Mouse (Mus musculus) frontal cortex, adult 2 months (tissue): ENCODE data around the gene Paqr5. TPM values are rescaled to one million over a fixed set of nuclear protein-coding genes. Genes with fewer than 3 reads are reported as not detected.
A peak's percentile ranks its signal among the peaks of the same experiment; 100 is the strongest.

Source experiments
- DNase-seq, 2 experiments: peaks; one replicate each; pipeline ENCODE4 v3.0.0; 2022; ENCODE audit warnings: low spot score in 1 of 2; ENCODE audit errors: extremely low spot score in 1 of 2
- polyA plus RNA-seq: library from polyadenylated mRNA; depleted of rRNA; stranded (reverse); fragments of >200 nt; gene quantifications from 2 replicates; pipeline ENCODE4 v1.2.3, GENCODE M21; 2012

The Paqr5 gene
- polyA plus RNA-seq, 1 experiment: 6.4 TPM

DNA sequence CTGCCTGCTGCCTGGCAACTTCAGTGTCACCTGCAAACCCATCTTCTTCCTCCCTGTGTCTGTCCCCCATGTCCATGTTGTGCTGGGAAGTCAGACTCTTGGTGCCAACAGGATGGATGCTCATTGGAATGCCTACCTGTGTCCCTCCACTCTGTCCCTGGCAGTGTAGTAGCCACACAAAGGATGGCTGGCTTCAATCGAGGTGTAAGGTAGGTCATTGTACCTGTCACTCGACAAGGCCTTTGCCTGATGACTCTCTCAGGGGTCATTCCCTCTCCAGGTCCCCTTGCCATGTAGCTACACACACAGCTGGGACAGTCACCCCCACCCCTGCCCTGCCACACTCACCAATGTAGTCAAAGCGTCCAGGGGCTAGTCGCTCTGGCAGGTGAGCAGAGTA, 65.5 kb downstream of the Paqr5 start:
- no peak for DNase-seq

DNA sequence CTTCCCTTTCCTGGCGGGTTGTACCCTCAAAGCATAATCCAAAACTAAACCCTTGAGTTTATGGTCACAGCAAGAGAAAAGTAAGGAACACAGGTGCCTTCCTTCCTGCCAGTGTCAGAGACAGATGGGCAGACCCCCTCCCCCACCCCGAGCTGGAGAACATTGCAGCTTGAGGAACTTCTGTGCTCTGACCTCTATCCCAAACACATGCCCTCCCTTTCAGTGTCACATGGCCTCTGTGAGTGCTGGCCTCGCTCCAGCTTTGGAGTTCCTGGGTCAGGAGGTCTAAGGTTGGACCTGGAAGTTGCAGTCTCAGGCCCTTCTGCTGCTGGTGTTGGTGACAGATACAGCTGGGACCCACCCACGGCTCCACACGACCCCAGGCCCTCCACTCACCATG, 65.9 kb downstream of the Paqr5 start:
- DNase-seq: no peak

DNA sequence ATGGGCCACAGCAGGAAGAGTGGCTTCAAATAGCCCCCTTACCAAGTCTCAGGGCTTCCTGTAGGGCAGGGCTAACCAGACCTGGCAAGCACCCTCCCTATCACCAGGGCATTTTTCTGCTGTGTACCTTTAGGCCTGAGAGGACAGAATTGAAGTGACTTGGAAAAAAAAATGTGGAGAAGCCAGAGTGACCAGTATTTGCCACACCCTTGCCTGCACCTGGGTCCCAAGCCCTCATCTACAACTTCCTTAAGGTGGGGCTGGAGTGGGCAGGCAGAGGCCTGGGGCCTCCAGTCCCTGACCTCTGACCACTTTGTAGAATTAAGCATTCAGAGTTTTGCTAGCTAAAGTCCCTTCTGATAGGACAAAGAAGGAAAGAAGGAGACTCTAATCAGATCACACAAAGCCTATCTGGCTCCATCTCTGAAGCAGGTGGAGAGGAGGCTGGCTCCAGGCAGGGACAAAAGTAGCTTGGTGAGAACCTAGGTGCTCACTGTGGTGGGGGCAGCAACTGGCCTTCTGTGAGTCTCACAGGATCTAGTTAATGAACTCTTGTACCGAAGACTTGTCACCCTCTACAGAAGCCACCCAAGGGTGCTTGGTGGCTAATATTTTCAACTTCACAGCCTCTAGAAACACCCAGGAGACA, 66.6 kb downstream of the Paqr5 start:
- no peak for DNase-seq

DNA sequence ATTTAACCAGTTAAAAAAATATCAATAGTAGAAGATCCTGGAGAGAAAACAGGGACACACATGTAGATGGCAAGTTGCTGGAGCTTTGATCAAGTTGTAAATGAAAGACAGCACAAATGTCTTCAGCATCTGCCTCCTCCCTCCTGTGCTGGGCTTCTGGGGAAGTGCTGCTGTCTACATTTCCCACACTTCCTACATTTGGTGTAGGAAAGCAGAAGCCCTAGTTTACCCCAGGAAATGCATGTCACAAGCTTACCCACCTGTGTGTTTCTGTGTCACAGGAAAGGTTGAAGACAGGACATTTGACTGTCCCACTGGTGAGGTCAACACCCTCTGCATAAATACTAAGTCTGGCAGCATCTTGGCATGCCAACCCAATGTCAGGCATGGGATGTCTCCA, 71.9 kb downstream of the Paqr5 start:
- DNase-seq: no peak

DNA sequence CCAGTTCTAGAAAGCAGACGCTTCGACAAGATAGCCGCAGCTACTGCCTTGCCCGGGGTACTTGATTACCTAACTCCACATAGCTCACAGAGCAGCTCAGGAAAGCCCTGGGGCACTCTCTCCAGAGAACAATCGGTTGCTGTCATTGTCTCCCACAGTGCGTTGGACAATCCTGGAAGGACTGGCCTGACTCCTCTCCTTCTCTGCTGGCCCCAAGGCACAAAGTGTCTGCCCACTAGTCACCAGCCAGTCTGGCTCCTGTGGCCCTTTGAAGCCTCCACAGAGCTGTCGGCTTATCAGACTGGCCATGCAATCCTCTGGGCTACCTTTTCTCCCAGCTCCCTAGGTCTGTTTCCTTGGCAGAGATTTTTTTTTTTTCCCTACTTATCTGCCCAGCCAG, 74.4 kb downstream of the Paqr5 start:
- DNase-seq: no peak

DNA sequence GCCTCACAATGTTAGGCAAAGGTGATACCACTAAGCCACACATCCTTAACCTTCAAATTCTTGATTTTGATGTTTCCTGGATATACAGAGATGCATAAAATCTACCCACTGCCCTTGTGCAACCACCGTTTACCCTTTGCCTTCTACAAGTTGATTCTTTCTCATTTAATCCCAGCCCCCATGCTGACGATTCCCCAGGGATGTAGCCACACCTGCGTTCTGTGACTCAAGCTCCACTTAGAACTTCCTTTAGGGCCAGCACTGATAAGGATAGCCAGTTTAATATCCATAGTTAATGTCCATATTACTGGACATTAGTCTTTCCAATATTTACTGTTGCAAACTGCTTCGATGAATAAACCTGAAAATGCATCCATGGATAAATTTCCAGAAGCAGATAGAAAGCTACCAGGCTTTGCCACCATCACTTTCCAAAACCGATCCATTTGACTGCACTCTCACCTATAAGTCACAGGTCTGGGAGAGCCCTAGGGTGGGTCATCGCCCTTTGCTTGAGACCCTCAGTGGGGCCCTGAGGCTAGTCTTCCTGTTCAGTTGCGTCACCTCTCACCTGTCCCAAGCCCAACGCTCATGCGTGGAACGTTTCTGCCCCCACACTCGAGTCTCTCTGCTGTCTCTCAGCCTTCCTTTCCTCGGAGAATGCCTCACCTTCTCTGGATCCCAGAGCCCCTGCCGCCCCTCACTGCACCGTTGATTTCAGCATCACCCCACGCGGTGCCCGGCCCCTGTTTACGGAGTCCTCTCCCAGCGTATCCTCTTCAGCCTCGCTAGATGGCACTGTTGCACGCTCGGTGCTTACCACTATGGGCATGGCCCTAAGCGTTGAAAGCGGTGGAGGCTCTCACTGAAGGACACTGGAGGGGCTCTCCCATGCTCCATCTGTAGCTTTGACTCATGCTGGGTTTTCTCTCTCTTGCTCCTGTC, 79.0 kb downstream of the Paqr5 start:
- DNase-seq: peak; percentile 28 to 82

DNA sequence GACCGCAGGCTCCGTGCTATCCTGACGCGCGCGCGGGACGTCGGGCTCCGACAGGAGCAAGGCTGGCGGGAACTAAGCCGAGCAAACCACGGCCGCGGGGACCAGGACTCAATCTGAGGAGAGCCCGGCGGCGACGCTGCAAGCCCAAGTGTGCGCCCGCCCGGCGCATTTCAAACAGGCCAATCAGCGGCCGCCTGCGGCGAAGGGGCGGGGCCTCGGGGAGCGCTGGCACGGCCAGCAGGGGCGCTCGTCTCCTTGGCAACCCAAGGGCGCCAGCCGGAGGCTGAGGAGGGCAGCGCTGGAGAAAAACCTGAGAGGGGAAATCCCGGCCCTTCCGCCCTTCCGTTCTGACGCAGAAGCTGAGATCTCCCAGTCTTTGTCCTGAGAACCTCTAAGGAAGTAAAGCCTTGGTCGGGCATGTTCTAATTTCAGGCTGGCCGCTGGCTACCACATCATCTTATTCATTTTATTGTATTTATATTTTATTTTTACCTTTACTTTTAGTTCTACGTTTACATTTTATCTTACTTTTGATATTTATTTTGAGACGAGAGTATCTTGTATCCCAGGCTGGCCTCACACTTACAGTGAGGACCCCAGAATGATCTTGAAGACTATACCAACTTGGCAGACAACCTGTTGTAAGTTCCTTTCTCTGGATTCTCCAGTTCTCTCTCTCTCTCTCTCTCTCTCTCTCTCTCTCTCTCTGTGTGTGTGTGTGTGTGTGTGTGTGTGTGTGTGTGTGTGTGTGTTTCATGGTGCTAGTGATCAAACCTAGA, 79.8 kb downstream of the Paqr5 start, which contains the start of gene Kif23:
Gene Kif23 (minus strand): TSS at position 152 of the 779 bp plus-strand sequence.
- DNase-seq: peak; percentile 85 to 97

DNA sequence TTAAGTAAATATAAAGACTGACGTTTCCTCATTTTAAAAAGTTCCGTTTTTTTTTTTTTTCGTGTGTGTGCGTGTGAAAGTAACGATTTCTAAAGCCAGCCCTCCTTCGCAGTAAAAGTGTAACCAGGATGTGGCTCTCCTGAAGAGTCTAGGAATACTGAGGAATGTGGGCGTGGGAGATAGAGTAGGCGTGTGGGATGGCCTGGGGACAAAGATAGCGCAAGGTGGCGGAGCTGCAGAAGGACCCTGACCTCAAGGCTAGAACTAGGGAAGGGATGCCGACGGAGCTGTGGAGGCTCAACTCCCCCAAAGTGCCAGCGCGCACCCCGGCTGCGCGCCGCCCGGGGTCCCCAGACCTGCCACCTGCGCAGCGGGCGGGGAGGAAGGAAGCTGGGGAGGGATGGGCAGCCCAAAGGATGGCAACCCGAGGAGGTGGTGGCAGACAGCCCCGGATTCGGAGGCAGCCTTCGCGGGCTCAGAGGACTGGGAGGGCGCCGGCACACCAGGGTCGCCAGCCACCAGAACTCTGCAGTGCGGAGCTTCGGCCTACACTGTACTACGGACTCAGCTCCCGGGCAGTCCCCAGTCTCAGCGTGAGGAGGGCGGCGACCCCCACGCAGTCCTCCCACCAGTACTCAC, 80.6 kb downstream of the Paqr5 start:
- peak in 1 of 2 experiments; percentile 29 for DNase-seq

DNA sequence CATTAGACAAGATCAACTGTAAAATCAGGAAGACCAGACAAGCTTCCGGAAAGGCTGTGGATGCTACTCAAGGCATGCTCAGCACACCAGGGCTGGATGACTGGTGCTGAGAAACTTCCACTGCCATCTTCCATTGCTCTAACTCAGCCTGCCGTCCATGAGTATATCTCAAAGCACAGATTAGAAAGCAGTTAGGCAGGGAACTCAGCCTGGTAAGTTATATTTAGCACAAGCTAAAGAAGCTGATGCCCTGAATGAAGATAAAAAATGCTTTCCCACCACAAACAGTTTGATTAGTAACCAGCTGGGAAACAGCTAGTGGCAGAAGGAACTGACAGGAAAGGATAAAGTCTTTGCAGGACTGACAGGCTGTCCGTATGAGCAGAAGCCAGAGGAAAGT, 85.6 kb downstream of the Paqr5 start:
- no peak for DNase-seq

DNA sequence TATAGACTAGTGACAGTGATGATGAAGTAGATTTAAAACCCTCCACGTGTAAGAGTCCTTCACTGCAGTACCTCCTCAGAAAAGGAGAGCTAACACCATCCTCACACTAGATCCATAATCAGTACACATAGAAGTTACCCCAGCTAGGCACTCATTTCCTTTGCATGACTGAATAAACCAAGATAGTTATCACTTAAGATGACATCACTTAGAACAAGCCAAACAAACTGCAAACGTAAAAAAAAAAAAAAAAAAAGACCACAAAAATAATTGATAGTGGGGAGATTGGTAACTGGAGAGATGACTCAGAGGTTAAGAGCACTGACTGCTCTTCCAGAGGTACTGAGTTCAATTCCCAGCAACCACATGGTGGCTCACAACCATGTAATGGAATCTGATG, 93.3 kb downstream of the Paqr5 start:
- no peak for DNase-seq

DNA sequence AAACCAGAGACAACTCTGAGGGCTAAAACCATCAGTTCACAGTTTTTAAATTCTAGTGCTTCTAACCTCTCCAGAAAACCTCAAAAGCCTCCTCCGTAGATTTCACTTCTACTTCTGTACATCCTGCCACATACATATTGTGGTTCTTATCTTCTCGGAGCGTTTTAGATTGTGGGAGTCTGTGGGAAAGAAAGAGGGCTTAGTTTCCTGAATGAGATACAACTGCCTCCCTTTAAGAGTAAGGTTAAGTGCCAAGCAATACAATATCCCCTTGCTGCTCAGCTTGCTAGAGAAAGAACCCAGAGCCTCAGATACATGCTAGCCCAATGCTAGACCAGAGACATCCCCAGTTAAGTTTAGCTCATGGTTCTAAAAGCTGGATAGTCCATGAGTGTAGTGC, 94.6 kb downstream of the Paqr5 start:
- DNase-seq: no peak

DNA sequence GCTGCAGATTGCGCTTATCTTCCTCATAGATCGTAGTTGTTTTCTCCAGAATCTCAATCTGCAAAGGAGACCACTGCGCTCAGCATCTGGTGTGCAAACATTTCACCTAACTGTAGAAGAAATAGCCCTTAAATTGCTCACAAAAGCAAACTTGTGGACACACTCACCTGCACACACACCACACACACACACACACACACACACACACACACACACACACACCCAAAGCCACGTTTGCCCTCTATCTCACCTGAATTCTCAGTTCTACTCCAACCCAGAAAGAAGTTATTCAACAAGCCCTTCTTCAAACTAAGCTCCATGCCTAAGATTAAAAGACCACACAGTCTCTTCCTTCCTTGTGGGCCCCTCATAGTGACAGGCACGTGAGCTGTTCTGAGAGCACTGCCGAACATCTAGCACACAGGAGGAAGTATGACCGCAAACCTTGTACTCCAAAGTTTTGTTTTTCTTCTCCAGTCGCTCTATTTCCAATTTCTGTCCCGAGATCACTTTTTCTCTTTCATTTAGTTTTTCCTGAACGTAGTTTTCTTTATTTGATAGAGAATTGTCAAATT, 101.5 kb downstream of the Paqr5 start:
- no peak for DNase-seq

DNA sequence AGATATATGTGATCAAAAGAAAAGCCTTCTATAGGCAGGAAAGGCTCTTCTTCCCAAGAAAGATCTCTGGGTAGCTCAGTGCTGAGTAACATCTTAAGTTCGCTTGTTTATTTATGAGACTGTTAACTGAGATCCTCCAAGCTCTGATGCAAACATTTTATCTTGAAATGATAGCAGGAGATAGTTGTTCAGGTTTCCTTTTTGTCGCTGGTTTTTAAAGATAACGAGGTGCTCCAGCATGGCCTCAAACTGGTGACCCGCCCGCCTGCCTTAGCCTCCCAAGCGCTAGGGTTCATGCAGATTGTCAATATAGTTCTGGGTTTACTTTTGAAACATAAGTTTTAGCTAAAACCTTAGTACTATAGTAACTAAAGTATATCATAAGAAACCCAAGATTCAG, 106.3 kb downstream of the Paqr5 start:
- no peak for DNase-seq

DNA sequence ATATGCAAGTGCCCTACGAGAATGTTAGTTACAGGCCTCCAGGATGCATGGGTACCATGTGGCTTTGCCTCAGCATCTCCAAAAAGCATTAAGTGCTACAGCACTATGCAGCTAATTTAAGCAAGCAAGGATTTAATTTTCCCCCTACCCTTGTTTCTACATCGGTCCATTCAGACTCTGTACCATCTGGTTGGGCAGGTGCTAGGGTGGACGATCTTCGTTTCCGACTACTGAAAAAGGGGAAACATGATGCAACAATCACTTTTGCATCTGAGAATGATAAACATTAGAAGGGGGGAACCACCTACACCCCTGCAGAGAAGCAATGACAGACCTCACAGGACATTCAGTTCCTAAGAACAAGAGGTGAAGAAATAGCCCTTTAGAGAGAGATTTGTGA, 107.2 kb downstream of the Paqr5 start:
- no peak for DNase-seq

DNA sequence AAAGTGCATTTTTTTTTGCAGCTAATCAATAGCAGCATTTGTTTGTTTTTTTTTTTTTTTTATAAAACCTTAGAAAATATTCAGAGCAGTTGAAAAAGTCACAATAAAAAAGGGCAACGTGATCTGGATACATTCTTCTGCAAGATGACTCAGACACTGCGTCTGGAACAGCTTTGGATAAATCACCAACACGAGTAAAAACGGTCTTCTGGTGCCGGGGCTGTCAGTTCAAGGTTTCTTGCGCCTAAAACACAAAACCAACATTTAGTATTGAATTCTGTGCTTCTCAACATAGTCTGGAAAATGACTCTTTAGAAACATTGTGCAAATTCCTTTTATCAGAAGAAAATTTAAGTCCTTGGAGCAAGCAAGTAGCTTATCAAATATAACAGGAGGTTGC, 109.2 kb downstream of the Paqr5 start:
- no peak for DNase-seq

DNA sequence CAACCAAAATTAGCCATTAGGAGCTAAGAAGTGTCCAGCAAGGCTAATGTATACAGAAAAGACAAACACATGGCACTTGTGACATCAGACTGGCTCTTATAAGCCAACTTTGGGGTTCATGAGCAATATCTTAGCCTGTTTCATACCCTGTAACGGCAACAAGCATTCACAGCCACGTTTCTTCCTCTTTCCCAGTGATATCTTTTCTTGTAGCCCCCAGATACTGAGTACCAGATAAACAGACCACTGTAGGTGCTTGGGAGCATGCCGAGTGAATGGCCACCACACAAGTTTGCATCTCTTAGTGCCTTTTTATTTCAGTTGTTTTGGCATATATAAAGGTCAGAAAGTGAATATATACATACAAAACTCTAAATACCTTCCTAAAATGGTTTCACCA, 109.7 kb downstream of the Paqr5 start:
- DNase-seq: no peak

DNA sequence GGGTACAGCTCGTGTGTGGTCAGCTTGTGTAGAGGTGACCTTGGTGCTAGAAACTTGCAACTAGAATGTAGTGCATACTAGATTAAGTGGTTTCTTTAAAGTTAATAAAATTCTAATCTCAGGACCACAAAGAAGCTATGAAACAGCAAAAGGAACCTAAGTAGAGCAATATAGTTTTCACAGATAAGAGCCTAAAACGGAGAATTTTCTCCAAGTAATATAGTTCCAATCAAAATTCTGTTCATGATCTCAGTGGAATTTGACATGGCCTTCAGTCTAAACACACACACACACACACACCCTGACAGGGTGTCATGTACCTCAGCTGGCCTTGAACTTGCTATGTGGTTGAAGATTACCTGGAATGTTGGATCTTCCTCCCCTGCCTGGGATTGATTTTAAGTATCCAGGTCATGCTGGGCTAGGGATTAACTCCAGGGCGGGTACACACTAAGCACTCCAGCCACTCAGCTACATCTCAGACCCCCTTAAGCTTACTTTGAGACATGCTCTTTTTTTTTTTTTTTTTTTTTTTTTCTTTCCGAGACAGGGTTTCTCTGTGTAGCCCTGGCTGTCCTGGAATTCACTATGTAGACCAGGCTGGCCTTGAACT, 111.2 kb downstream of the Paqr5 start:
- DNase-seq: no peak

DNA sequence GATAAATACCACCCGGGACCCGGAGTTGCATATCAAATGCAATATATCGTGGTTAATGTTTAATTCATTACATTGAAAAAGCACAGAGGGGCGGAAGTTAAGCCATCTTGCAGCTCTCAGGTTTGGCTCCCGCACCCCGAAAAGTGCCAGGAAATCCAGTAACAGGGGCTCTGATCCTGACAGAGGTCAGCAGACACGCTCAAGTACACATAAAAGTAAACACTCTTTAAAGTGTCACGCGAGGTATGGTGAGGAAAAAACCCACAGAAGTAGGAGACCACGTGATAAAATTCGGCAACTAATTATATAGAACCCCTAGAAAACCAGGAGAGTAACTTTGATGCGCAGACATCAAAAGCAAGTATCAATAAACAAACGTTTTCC, 111.7 kb downstream of the Paqr5 start:
- DNase-seq: no peak

DNA sequence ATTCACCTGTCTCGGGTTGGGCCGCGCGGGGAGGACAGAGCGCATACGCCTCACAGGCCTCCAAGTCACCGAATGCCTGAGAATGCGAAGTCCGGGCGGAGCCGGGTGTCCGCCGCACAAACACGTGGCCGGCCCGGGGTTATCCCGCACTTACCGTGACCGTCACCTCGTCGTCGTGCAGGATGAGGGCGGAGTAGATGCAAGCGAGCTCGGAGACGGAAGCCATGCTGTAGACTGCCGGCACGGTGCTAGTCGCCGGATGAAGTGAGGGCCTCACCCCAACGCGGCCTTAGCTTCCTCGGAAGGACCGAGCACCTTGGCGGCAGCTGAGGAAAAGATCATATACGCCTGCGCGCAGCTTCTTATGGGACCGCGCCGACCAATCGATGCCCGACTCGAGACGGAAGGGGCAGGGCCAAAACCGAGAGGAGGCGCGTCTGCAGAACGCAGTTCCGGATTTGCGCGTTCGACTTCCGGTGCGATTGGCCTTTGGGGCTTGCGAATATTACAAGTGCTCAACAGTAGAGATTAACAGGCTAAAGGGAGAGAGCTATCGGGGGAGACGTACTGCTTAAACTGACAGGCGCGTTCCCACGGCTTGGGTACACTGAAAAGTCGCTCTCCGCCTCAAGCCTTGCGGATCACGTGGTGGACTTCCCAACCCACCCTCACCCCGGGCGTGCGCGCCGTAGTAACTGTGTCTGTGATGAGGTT, 112.3 kb downstream of the Paqr5 start, which contains the start of gene Rplp1:
Gene Rplp1 (minus strand): TSS at position 340 of the 714 bp plus-strand sequence.
- peak; percentile 94 to 98 for DNase-seq
